Mouse (Mus musculus) forebrain, embryonic 15.5 days (tissue): ENCODE data around the gene Nat8l. TPM values are rescaled to one million over a fixed set of nuclear protein-coding genes. Genes with fewer than 3 reads are reported as not detected.
A peak's percentile ranks its signal among the peaks of the same experiment; 100 is the strongest.
"Not testable (repeated sequence)": the region's sequence is repeated elsewhere in the genome, so short reads cannot be mapped to it uniquely, and the experiment has no call there.

Source experiments
- ATAC-seq: fragments of 200-750 bp; cut with Nextera tagmentation; replicated peaks from 2 replicates; pipeline ENCODE4 v1.8.0; 2017; ENCODE audit warnings: mild to moderate bottlenecking, moderate TSS enrichment, moderate library complexity
- H3K27ac ChIP-seq: fragments of 300-500 bp; sonication (generic); replicated peaks from 2 replicates; pipeline ENCODE4 v1.5.1; 2015; ENCODE audit warnings: mild to moderate bottlenecking, inconsistent platforms
- H3K27me3 ChIP-seq: fragments of 300-500 bp; sonication (generic); 2 replicates; pipeline ENCODE4 v1.6.1; 2015; ENCODE audit warnings: inconsistent platforms
- H3K36me3 ChIP-seq: fragments of 300-500 bp; sonication (generic); 2 replicates; pipeline ENCODE4 v1.6.1; 2015; ENCODE audit warnings: mild to moderate bottlenecking, inconsistent platforms
- H3K4me1 ChIP-seq: fragments of 300-500 bp; sonication (generic); 2 replicates; pipeline ENCODE4 v1.6.1; 2015; ENCODE audit warnings: inconsistent platforms
- H3K4me2 ChIP-seq: fragments of 300-500 bp; sonication (generic); replicated peaks from 2 replicates; pipeline ENCODE4 v1.6.1; 2015; ENCODE audit warnings: mild to moderate bottlenecking, inconsistent platforms
- H3K4me3 ChIP-seq: fragments of 300-500 bp; sonication (generic); 2 replicates; pipeline ENCODE4 v1.5.1; 2015; ENCODE audit warnings: mild to moderate bottlenecking, inconsistent platforms
- H3K9ac ChIP-seq: fragments of 300-500 bp; sonication (generic); replicated peaks from 2 replicates; pipeline ENCODE4 v1.6.1; 2015; ENCODE audit warnings: mild to moderate bottlenecking, inconsistent platforms
- H3K9me3 ChIP-seq: fragments of 300-500 bp; sonication (generic); 2 replicates; pipeline ENCODE4 v1.6.1; 2016; ENCODE audit warnings: inconsistent platforms
- WGBS: fragments of 180-500 bp; shearing (Covaris S2); methylation state at CpG from one replicate; pipeline ENCODE4 v1.1.7; 2015; ENCODE audit warnings: mixed read lengths; 5-methylcytosine and 5-hydroxymethylcytosine counted together
- polyA plus RNA-seq: library from polyadenylated mRNA; unstranded; fragments of >200 nt; fragmentation: Nextera tagmentation; extraction: Ambion mirVana; gene quantifications from 2 replicates; pipeline ENCODE4 v1.2.1, GENCODE M21; 2015

Gene Nat8l
- polyA plus RNA-seq = 4.0 and 4.8 TPM in 2 replicates

DNA sequence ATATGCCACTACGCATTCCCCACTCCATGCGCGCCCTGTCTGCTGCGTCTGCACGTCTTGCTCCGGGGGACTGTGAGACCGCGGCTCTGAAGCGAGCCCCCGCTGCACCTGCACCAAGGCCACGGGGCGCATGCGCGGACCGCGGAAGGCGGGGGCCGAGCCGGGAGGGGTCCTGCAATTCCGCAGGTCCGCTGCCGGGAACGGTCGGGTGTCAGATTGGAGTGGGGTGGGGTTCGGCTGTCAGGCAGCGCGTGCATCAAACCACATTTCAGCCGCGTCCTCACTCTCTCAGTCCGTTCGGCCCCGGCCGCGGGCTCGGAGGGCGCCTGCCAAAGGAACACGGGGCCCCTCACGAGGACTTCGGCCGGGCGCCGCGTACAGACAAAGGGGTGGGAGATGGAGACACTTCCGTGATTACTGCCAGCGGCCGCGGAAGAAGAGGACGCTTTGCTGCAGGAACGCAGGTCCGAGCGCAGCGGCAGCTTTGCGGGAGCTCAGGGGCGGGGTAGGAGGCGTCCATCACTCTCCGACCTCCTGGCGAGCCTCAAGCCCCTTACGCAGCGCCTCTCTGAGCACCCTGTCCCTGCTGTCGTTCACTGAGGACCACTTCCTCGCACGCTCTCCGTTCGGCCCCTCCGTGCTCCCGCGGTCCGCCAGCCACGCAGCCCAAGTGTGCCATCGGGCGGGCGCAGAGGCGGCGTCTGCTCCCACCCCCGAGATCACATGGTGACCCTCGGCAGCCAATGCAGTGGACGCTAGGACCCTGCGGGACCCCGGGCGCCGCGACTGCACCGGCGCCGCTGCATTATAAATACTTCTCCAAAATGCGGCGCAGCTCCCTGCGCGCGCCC is at the start of gene Nat8l:
Nat8l (plus strand) TSS at position 142 of the 851 bp plus-strand sequence.
- H3K27me3 ChIP-seq = no peaks in the 10 kb centered on the region
- H3K4me1 ChIP-seq = peaks cover 39% of the 10 kb centered on the region
- no peaks in the 10 kb centered on the region for H3K9me3 ChIP-seq
- under 1% methylated on average over 90 of the region's 90 CpGs for WGBS
- H3K4me2 ChIP-seq = peak within 1 kb of the TSS; percentile 79
- H3K36me3 ChIP-seq = peaks cover 2% of the 10 kb centered on the region; the same call in 1 of the 2 replicates
- peak; percentile 86 for ATAC-seq
- peak within 1 kb of the TSS; percentile 96 for H3K27ac ChIP-seq
- peak within 1 kb of the TSS; percentile 89 for H3K4me3 ChIP-seq
- peak within 1 kb of the TSS; percentile 91 for H3K9ac ChIP-seq

DNA sequence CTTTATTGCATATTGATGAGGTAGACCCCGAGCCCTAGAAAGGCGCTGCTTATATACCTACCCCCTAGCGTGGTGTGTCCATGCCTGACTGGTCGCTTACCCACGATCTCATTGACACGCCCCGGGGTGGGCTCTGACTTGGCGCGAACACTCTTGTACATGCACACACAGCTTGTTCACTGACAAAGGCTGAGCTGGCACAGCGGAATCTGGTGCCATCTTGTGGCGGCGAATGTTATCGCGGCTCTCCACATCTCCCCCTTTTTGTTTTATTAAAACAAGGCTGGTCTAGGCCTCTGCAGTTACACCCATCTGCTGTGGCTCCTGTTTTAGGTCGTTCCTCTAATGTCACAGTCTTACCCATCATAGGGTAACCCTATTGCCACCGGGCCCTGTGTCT is 48.7 kb upstream of the Nat8l start:
- 85% methylated on average over 16 of the region's 16 CpGs for WGBS
- H3K9me3 ChIP-seq = peaks cover 13% of the 10 kb centered on the region
- H3K27ac ChIP-seq, ATAC-seq, H3K27me3 ChIP-seq, H3K4me2 ChIP-seq, H3K4me3 ChIP-seq, H3K36me3 ChIP-seq, H3K9ac ChIP-seq, H3K4me1 ChIP-seq: not testable (repeated sequence)

DNA sequence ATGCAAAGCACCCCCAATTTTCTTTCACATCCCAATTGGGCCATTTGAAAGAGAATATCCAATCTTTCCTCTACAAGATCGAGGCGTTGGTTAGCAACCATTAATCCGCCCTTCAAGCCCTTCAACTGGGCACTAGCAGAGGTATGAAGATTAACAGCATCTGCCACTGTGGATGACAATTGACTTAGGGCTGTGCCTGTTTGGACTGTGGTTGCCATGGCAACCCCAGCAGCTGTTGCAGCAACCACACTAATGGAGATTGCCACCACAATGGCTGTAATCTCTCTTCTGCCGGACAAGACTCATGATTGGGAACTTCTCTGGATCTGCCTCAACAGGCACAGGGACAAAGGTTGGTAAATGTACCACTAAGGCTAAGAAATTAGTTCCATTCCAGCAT is 47.5 kb upstream of the Nat8l start:
- H3K4me2 ChIP-seq = no peak overlapping the region
- no peaks in the 10 kb centered on the region for H3K27me3 ChIP-seq
- peaks cover 2% of the 10 kb centered on the region; the same call in 1 of the 2 replicates for H3K36me3 ChIP-seq
- ATAC-seq = no peak
- no peaks in the 10 kb centered on the region for H3K4me1 ChIP-seq
- peaks cover 11% of the 10 kb centered on the region for H3K9me3 ChIP-seq
- 87% methylated on average over 4 of the region's 4 CpGs for WGBS
- H3K27ac ChIP-seq = no peak overlapping the region
- H3K4me3 ChIP-seq = no peak overlapping the region
- no peak overlapping the region for H3K9ac ChIP-seq

DNA sequence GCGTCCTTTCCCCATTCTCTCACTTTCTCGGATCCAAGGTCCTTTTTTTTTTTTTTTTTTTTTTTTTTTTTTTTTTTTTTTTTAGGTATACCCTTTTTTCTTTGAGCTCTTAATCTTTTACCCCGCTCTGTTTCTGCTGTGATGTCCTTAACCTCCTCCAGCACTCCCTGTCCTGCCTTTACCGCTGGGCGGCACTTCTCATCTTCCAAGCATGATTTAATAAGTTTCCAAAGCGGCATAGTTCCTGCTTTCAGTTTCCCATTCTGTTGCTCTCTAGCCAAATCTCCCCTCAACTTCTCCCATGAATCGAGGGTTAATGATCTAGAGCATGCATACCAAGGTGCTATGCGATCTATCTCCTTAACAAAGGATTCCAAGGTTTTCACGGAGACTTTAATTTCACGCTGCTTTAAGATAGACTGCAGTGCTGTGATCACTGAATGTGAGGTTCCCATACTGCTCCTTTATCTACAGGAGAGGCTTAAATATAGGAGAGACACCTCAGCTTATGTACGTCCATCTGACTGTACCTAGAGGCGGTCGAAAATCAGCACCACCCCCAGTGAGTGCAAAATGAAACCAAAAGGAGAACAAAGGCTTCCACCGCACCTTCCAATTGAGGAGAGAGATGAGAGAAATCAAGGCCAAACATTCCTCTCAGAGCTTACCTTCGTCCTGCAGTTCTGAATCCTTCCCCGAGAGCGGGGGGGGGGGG is 42.2 kb upstream of the Nat8l start:
- Histone ChIP-seq H3K4me1 (no peaks in the 10 kb centered on the region), H3K9ac (no peak overlapping the region), H3K4me3 (peak overlapping the region; percentile 28), H3K27me3 (no peaks in the 10 kb centered on the region), H3K9me3 (no peaks in the 10 kb centered on the region), H3K36me3 (no peaks in the 10 kb centered on the region), H3K4me2 (peak overlapping the region; percentile 24), H3K27ac (no peak overlapping the region)
- 87% methylated on average over 17 of the region's 17 CpGs for WGBS
- ATAC-seq = no peak

DNA sequence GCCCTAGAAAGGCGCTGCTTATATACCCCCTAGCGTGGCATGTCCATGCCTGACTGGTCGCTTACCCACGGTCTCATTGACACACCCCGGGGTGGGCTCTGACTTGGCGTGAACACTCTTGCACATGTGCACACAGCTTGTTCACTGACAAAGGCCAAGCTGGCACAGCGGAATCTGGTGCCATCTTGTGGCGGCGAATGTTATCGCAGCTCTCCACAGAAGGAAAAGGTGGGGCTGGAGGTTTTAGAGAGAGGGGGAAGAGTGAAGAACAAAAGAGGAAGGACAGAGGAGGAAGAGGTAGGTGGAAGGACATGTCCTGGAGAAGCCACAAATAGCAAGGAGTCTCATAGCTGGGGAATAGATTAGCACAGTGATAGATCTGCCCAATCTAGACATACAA is 41.4 kb upstream of the Nat8l start:
- H3K9ac ChIP-seq = no peak overlapping the region
- 31% methylated on average over 10 of the region's 10 CpGs for WGBS

DNA sequence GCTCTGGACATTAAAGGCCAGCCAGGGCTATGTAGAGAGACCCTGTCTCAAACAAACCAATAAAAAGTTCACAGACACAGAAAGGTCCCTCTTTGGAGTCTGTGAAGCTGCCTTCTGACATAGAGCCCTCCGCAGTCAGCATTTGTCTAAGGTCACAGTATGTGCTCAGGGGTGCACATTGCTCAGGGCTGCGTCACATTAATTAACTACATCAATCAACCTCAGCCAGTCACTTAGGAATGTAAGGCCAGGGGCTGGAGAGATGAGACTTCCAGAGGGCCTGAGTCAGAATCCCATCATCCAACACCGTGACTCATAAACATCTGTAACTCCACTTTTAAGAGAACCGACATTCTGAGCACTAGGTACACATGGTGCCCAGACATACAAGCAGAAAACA is 39.9 kb upstream of the Nat8l start:
- 87% methylated on average over 4 of the region's 4 CpGs for WGBS

More for the DNA sequence above, 41.4 kb upstream of the Nat8l start:
- Histone ChIP-seq H3K36me3 (no peaks in the 10 kb centered on the region), H3K27ac (no peak overlapping the region), H3K27me3 (no peaks in the 10 kb centered on the region), H3K9me3 (no peaks in the 10 kb centered on the region), H3K4me2 (peak overlapping the region; percentile 24), H3K4me1 (no peaks in the 10 kb centered on the region), H3K4me3 (peak overlapping the region; percentile 28)
- peak; percentile 86 for ATAC-seq

DNA sequence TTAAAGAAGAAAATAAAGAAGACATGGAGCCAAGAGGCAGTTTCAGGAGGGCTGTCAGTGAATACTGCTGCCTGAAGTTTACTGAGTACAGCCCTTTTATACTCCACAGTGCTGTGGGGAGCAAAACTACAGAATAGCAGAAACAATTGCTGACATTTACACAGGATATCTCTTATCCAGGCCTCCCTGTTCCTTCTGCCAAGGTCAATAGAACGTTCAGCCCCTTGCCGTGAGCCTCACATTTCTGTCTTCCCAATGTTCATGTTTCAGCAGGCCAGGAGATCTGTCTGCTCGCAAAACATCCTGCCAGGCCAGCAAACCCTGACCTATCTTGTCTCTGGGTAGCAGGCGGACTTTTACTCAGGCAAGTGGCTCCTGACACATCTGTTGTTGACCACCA is 36.4 kb upstream of the Nat8l start:
- Histone ChIP-seq H3K4me3 (no peak overlapping the region), H3K36me3 (no peaks in the 10 kb centered on the region), H3K27me3 (no peaks in the 10 kb centered on the region), H3K27ac (no peak overlapping the region), H3K9me3 (no peaks in the 10 kb centered on the region), H3K4me2 (no peak overlapping the region), H3K9ac (no peak overlapping the region), H3K4me1 (no peaks in the 10 kb centered on the region)
- 80% methylated on average over 4 of the region's 4 CpGs for WGBS
- no peak for ATAC-seq

More for the DNA sequence above, 39.9 kb upstream of the Nat8l start:
- Histone ChIP-seq H3K4me3 (no peak overlapping the region), H3K27ac (no peak overlapping the region), H3K4me1 (no peaks in the 10 kb centered on the region), H3K9ac (no peak overlapping the region), H3K36me3 (no peaks in the 10 kb centered on the region), H3K27me3 (no peaks in the 10 kb centered on the region), H3K4me2 (no peak overlapping the region), H3K9me3 (no peaks in the 10 kb centered on the region)
- no peak for ATAC-seq

DNA sequence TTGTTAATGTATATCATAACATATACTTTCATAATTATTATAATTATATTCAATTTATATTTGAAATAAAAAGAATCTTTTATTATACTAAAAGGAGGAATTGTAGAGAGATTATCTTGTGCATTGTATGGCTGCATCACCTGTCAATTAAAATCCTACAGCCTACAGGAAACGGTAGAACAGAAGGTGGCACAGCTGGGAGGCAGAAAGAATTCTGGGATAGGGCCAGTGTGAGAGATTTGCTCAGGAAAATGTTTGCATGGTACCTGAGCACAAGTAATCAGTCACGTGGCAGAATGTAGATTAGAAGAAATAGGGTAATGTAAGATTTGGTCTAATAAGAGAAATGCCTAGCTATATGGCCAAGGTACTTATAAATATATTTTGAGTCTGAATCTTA is 21.0 kb upstream of the Nat8l start:
- no peaks in the 10 kb centered on the region for H3K9me3 ChIP-seq
- ATAC-seq = no peak
- 40% methylated on average over 2 of the region's 2 CpGs for WGBS
- no peak overlapping the region for H3K9ac ChIP-seq
- H3K27me3 ChIP-seq = no peaks in the 10 kb centered on the region
- H3K4me1 ChIP-seq = no peaks in the 10 kb centered on the region
- H3K4me2 ChIP-seq = no peak overlapping the region
- no peak overlapping the region for H3K4me3 ChIP-seq
- H3K27ac ChIP-seq = no peak overlapping the region
- no peaks in the 10 kb centered on the region for H3K36me3 ChIP-seq

DNA sequence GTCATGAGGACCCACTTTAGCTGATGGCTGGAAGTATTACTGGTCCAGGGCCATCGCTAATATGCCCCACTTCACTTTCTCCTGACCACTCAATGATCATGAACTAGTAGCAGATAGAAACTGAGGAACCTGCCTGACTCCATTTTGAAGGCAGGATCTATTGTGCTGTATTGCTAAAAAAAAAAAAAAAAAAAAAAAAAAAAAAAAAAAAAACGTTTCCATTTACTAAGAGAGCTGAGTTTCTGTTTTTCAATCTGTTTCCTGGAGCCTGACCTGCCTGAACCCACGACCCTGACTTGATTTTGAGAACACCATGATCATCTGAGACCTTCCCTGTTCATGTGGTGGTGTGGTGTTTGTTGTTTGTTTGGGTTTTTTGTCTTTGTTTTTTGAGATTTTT is 19.5 kb upstream of the Nat8l start:
- H3K9ac ChIP-seq = no peak overlapping the region
- no peaks in the 10 kb centered on the region for H3K9me3 ChIP-seq
- no peak for ATAC-seq
- no peaks in the 10 kb centered on the region for H3K4me1 ChIP-seq
- H3K4me2 ChIP-seq = no peak overlapping the region
- no peak overlapping the region for H3K27ac ChIP-seq
- H3K36me3 ChIP-seq = no peaks in the 10 kb centered on the region
- 33% methylated on average over 3 of the region's 3 CpGs for WGBS
- H3K4me3 ChIP-seq = no peak overlapping the region
- H3K27me3 ChIP-seq = no peaks in the 10 kb centered on the region

DNA sequence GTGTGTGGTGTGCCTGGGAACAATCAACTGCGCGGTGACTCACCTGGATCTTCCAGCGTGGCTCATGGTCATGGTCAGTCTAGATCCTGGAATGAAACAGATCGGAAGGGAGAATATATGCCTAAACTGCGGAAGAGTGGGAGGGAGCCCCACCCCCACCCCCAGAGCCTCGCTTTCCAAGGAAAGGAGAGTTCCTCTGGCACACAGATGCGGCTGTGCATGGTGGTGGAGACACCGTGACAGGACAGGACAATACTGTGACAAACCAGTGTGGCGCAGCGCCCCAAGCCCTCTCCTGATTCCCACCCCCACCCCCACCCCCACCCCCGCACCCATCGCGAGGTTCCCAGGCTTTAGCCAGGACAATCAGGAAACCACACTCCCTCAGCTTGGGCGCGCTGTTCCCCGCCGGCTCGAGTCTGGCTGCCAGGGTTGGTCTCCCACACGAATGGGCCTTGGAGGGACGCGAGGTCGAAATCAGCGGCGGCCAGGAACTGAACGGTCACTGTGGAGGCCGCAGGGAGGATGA is 13.0 kb upstream of the Nat8l start:
- peak overlapping the region; percentile 64 for H3K4me2 ChIP-seq
- no peaks in the 10 kb centered on the region for H3K9me3 ChIP-seq
- H3K27ac ChIP-seq = peak overlapping the region; percentile 83
- H3K9ac ChIP-seq = peak overlapping the region; percentile 96
- H3K36me3 ChIP-seq = 0 out of 2 replicates have a peak, but pooled peaks cover 6% of the 10 kb centered on the region
- peak overlapping the region; percentile 94 for H3K4me3 ChIP-seq
- peaks cover 38% of the 10 kb centered on the region for H3K4me1 ChIP-seq
- ATAC-seq = peak; percentile 52; the same call in 1 of the 2 replicates
- 3% methylated on average over 26 of the region's 26 CpGs for WGBS
- no peaks in the 10 kb centered on the region for H3K27me3 ChIP-seq

DNA sequence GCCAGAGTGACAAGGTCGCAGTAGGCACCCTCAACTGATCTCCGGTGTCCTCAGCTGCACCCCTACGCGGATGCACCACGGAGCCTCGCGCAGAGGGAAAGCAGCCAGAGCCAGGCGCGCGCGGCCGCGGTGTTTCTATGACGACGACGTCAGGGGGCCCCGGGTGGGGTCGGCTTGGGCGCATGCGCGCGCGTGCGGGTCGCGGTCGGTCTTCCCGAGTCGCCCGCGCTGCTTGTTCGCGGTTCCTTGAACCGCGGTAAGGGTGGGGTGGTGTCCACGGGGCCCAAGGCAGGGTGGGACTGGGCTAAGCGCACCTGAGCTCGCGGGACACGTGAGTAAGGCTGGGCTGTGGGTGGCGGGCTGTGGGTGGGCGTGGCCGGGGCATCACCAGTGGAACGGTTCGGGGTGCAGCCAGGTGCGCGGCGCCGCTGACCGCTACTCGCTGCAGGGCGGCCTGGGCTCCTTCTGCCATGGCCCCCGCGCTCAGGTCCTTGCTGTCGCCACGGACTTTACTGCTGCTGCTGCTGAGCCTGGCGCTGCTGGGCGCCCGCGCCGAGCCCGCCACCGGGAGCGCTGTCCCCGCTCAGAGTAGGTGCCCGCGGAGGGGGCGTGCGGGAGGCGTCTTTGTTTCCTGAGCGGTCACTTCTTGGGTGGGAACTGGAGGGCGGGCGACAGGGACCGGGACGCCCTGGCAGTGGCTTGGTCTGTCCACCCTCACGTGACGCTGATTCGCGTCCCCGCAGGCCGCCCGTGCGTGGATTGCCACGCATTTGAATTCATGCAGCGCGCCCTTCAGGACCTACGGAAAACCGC is 12.3 kb upstream of the Nat8l start, which contains the start of gene Gm1673:
Gm1673 (plus strand) TSS at position 125 of the 813 bp plus-strand sequence.
- H3K4me2 ChIP-seq = peak within 1 kb of the TSS; percentile 64
- H3K27ac ChIP-seq = peak within 1 kb of the TSS; percentile 83
- H3K9me3 ChIP-seq = no peaks in the 10 kb centered on the region
- peak; percentile 89 for ATAC-seq
- H3K4me1 ChIP-seq = peaks cover 38% of the 10 kb centered on the region
- H3K36me3 ChIP-seq = 0 out of 2 replicates have a peak, but pooled peaks cover 7% of the 10 kb centered on the region
- peak within 1 kb of the TSS; percentile 94 for H3K4me3 ChIP-seq
- H3K27me3 ChIP-seq = no peaks in the 10 kb centered on the region
- under 1% methylated on average over 88 of the region's 88 CpGs for WGBS
- peak within 1 kb of the TSS; percentile 96 for H3K9ac ChIP-seq
